Mouse (Mus musculus): ENCODE results near the gene Mcrs1. TPM values are rescaled to one million over a fixed set of nuclear protein-coding genes. Genes with fewer than 3 reads are reported as not detected.
"Not testable (repeated sequence)": the region's sequence is repeated elsewhere in the genome, so short reads cannot be mapped to it uniquely, and the experiment has no call there.

Gene Mcrs1
- polyA plus RNA-seq, 1 experiment from 2014 or later: 178 TPM

- ATAC-seq (ENCODE audit: low FRiP score); H3K9ac ChIP-seq: not testable (repeated sequence)
- WGBS: 95% methylated on average over 6 of the region's 6 CpGs
Observed at GRCm38 (mm10) chr15:99246736-99247135, 5.0 kb downstream of the Mcrs1 start.

GRCm38 (mm10) chr15:99242045-99242444 is 9.7 kb downstream of the Mcrs1 start:
- ATAC-seq (ENCODE audit: low FRiP score): no peak; the same call in 1 of the 2 replicates
- no peak overlapping the region for H3K4me3 ChIP-seq
- no peak overlapping the region for H3K4me2 ChIP-seq (replicated peaks)
- H3K36me3 ChIP-seq: peaks cover 65% of the 10 kb centered on the region
- WGBS: 92% methylated on average over 10 of the region's 10 CpGs
- no peaks in the 10 kb centered on the region for H3K27me3 ChIP-seq
- H3K4me1 ChIP-seq: no peaks in the 10 kb centered on the region; the same call in 1 of the 2 replicates
- no peak overlapping the region for H3K9ac ChIP-seq
- H3K27ac ChIP-seq: no peak overlapping the region
- H3K9me3 ChIP-seq (replicated peaks): no peaks in the 10 kb centered on the region

More at GRCm38 (mm10) chr15:99246736-99247135, 5.0 kb downstream of the Mcrs1 start:
- not testable (repeated sequence) for H3K9me3 ChIP-seq (replicated peaks); H3K27me3 ChIP-seq; H3K4me3 ChIP-seq; H3K4me1 ChIP-seq; H3K4me2 ChIP-seq (replicated peaks); H3K27ac ChIP-seq
- peaks cover 70% of the 10 kb centered on the region for H3K36me3 ChIP-seq

GRCm38 (mm10) chr15:99241249-99241648 is 10.5 kb downstream of the Mcrs1 start:
- H3K27me3 ChIP-seq: no peaks in the 10 kb centered on the region
- no peak overlapping the region for H3K27ac ChIP-seq
- no peak for ATAC-seq (ENCODE audit: low FRiP score)
- H3K4me1 ChIP-seq: no peaks in the 10 kb centered on the region; the same call in 1 of the 2 replicates
- 81% methylated on average over 4 of the region's 4 CpGs for WGBS
- no peaks in the 10 kb centered on the region for H3K9me3 ChIP-seq (replicated peaks)
- no peak overlapping the region for H3K4me3 ChIP-seq
- no peak overlapping the region for H3K4me2 ChIP-seq (replicated peaks)
- peaks cover 57% of the 10 kb centered on the region for H3K36me3 ChIP-seq
- no peak overlapping the region for H3K9ac ChIP-seq

GRCm38 (mm10) chr15:99240129-99240528 is 11.6 kb downstream of the Mcrs1 start:
- H3K27ac ChIP-seq: no peak overlapping the region
- no peak overlapping the region for H3K9ac ChIP-seq
- no peak overlapping the region for H3K4me2 ChIP-seq (replicated peaks)
- 75% methylated on average over 4 of the region's 4 CpGs for WGBS
- ATAC-seq (ENCODE audit: low FRiP score): no peak
- H3K27me3 ChIP-seq: no peaks in the 10 kb centered on the region
- H3K9me3 ChIP-seq (replicated peaks): no peaks in the 10 kb centered on the region
- H3K4me1 ChIP-seq: no peaks in the 10 kb centered on the region; the same call in 1 of the 2 replicates
- peaks cover 48% of the 10 kb centered on the region for H3K36me3 ChIP-seq
- no peak overlapping the region for H3K4me3 ChIP-seq

GRCm38 (mm10) chr15:99238006-99238405 is 13.8 kb downstream of the Mcrs1 start:
- H3K4me1 ChIP-seq: peaks cover 2% of the 10 kb centered on the region
- no peak overlapping the region for H3K9ac ChIP-seq
- no peak overlapping the region for H3K4me2 ChIP-seq (replicated peaks)
- no peak overlapping the region for H3K27ac ChIP-seq
- 59% methylated on average over 11 of the region's 11 CpGs for WGBS
- ATAC-seq (ENCODE audit: low FRiP score): no peak
- peaks cover 26% of the 10 kb centered on the region for H3K36me3 ChIP-seq
- H3K4me3 ChIP-seq: no peak overlapping the region
- no peaks in the 10 kb centered on the region for H3K9me3 ChIP-seq (replicated peaks)
- peaks cover 10% of the 10 kb centered on the region for H3K27me3 ChIP-seq

- Histone ChIP-seq H3K36me3 (no peaks in the 10 kb centered on the region), H3K4me1 (peaks cover 2% of the 10 kb centered on the region), H3K27me3 (peaks cover 34% of the 10 kb centered on the region), H3K4me2 (replicated peaks) (no peak overlapping the region), H3K4me3 (no peak overlapping the region), H3K27ac (no peak overlapping the region), H3K9ac (0 out of 2 replicates have a peak overlapping the region, but pooled peaks have one; percentile 2), H3K9me3 (replicated peaks) (no peaks in the 10 kb centered on the region)
- WGBS: 51% methylated on average over 12 of the region's 12 CpGs
- no peak for ATAC-seq (ENCODE audit: low FRiP score)
Observed at GRCm38 (mm10) chr15:99234326-99235010, 17.3 kb downstream of the Mcrs1 start.

GRCm38 (mm10) chr15:99233719-99234118 is 18.0 kb downstream of the Mcrs1 start:
- Histone ChIP-seq H3K9me3 (replicated peaks) (no peaks in the 10 kb centered on the region), H3K9ac (no peak overlapping the region), H3K4me1 (peaks cover 2% of the 10 kb centered on the region), H3K27ac (no peak overlapping the region), H3K36me3 (no peaks in the 10 kb centered on the region), H3K4me2 (replicated peaks) (no peak overlapping the region), H3K4me3 (no peak overlapping the region), H3K27me3 (peaks cover 41% of the 10 kb centered on the region)
- no peak for ATAC-seq (ENCODE audit: low FRiP score)
- WGBS: 67% methylated on average over 17 of the region's 17 CpGs

GRCm38 (mm10) chr15:99231998-99232397 is 19.8 kb downstream of the Mcrs1 start:
- Histone ChIP-seq H3K4me3 (no peak overlapping the region), H3K27me3 (peaks cover 58% of the 10 kb centered on the region), H3K4me2 (replicated peaks) (no peak overlapping the region), H3K4me1 (peaks cover 2% of the 10 kb centered on the region; the same call in 1 of the 2 replicates), H3K9me3 (replicated peaks) (no peaks in the 10 kb centered on the region), H3K9ac (no peak overlapping the region), H3K27ac (no peak overlapping the region), H3K36me3 (no peaks in the 10 kb centered on the region)
- 69% methylated on average over 10 of the region's 10 CpGs for WGBS
- ATAC-seq (ENCODE audit: low FRiP score): no peak

- peaks cover 39% of the 10 kb centered on the region for H3K4me1 ChIP-seq
- no peak overlapping the region for H3K27ac ChIP-seq
- H3K9me3 ChIP-seq (replicated peaks): no peaks in the 10 kb centered on the region
- no peak overlapping the region for H3K9ac ChIP-seq
- ATAC-seq (ENCODE audit: low FRiP score): no peak
- 0 out of 2 replicates have a peak overlapping the region, but pooled peaks have one; percentile 60 for H3K4me2 ChIP-seq (replicated peaks)
- H3K4me3 ChIP-seq: peak overlapping the region; percentile 39; the same call in 1 of the 2 replicates
- H3K36me3 ChIP-seq: no peaks in the 10 kb centered on the region
- H3K27me3 ChIP-seq: peaks cover 98% of the 10 kb centered on the region
- 19% methylated on average over 14 of the region's 14 CpGs for WGBS
Observed at GRCm38 (mm10) chr15:99226090-99226489, 25.7 kb downstream of the Mcrs1 start.

- WGBS: under 1% methylated on average over 22 of the region's 22 CpGs
- peaks cover 39% of the 10 kb centered on the region for H3K4me1 ChIP-seq
- ATAC-seq (ENCODE audit: low FRiP score): no peak
Observed at GRCm38 (mm10) chr15:99225081-99225810, 26.5 kb downstream of the Mcrs1 start.

GRCm38 (mm10) chr15:99224208-99224911 is 27.4 kb downstream of the Mcrs1 start, which contains the start of gene Kcnh3:
TSS of gene Kcnh3 (plus strand) at chr15:99224861.
- Histone ChIP-seq H3K4me3 (peak within 1 kb of the TSS; percentile 39), H3K4me2 (replicated peaks) (peak within 1 kb of the TSS; percentile 60), H3K27me3 (peaks cover 99% of the 10 kb centered on the region), H3K9ac (peak within 1 kb of the TSS; percentile 52), H3K27ac (no peak within 1 kb of the TSS), H3K36me3 (no peaks in the 10 kb centered on the region), H3K4me1 (peaks cover 39% of the 10 kb centered on the region), H3K9me3 (replicated peaks) (no peaks in the 10 kb centered on the region)
- under 1% methylated on average over 46 of the region's 66 CpGs for WGBS
- 0 out of 2 replicates have a peak, but pooled peaks have one; percentile 35 for ATAC-seq (ENCODE audit: low FRiP score)

More at GRCm38 (mm10) chr15:99225081-99225810, 26.5 kb downstream of the Mcrs1 start:
- no peaks in the 10 kb centered on the region for H3K36me3 ChIP-seq
- no peak overlapping the region for H3K27ac ChIP-seq
- H3K9me3 ChIP-seq (replicated peaks): no peaks in the 10 kb centered on the region
- H3K9ac ChIP-seq: 0 out of 2 replicates have a peak overlapping the region, but pooled peaks have one; percentile 52
- H3K27me3 ChIP-seq: peaks cover 99% of the 10 kb centered on the region
- peak overlapping the region; percentile 60 for H3K4me2 ChIP-seq (replicated peaks)
- H3K4me3 ChIP-seq: peak overlapping the region; percentile 39
